Mouse (Mus musculus) ovary, postnatal 36 days (tissue): ENCODE data around the gene Fubp1.

ENCODE experiments used
- DNase-seq: peaks from one replicate; pipeline ENCODE4 v3.0.0; 2022; ENCODE audit warnings: low spot score, mixed read lengths

Fubp1 gene

DNA sequence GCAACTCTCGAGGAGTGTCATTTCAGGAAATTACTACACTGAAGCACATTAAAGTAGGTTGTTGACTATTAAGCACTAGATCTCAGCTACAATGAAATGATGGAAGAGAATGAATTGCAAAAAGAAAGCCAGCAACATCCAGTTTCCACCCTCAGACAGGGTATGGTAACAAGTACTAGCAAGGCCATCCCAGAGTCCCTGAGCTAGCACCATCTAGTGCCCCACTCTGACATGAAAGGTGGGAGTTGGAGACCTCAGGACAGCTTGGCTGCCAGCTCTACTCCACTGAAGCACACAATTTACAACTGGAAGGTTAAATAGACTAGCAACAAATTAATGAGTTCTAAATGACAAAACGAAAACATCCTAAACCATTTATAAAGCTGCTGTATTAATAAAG lies 67.7 kb downstream of the Fubp1 start:
- DNase-seq = no peak

DNA sequence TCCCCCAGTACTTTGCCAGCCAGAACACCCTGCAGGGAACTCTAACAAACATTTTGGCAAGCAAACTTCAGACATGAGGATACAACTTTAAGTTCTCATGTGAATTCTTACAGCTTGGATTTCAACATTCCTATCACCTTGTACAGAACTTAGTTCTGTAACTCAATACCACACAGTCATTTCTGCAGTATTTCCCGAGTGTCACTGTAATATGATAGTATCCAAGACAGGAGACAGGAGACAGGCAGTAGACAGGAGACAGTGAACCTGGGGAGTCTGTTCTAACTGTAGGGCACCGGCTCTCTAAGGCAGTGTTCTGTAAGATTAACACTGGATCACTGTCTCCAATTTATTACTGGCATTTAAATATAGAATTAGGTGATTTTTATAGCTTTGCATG lies 68.2 kb downstream of the Fubp1 start:
- no peak for DNase-seq

DNA sequence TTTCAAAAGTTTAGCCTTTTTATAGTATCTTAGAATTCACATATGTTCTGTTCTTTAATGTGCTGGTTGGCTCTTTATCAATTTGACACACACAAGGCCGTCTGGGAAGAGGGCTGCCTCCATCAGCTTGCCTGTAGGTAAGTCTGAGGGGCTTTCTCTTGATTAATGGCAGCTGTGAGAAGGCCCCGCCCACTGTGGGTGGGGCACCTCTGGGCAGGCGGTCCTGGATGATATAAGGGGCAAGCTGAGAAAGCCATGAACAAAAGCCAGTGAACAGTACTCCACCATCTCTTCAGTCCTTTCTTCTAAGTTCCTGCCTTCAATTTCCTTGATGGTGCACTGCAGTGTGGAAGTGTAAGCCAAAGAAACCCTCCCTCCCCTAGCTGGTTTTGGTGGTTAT lies 71.9 kb downstream of the Fubp1 start:
- DNase-seq = no peak

DNA sequence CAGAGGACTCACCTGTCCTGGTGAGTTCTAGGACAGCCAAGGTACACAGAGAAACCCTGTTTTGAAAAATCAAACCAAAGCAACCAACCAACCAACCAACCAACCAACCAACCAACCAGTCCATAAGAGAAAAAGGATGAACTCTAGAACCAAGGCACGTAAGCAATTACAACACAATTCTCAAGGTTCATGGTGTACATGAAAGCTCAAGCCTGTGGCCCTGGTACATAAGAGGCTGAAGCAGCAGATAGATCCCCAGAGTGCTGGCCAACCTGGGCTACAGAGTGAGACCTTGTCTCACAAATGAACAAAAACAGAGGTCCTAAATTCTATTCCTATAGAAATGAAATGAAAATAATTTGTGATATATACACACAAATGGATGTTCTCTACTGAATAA lies 74.1 kb downstream of the Fubp1 start:
- no peak for DNase-seq

DNA sequence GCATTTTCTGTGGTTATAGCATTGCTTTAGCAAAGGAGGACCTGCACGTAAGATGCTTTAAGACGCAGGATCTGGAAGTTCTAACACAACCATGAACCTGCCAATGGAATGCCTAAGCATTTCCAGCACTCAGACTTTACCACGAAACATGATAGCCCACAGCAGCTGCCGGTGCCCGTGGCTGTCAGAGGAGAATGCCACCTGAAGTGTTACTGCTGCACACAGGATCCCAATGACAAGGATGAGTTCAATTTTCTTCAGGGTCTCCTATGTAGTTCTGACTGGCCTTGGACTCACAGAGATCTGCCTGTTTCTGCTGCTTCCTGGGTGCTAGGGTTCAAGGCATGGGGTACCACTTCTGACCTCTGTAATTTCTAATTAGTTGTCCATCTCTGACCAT lies 74.5 kb downstream of the Fubp1 start:
- DNase-seq = no peak
